Mouse (Mus musculus) adipose tissue, adult 10 weeks (tissue): Measurements from ENCODE around the gene Rims1. TPM values are rescaled to one million over a fixed set of nuclear protein-coding genes. Genes with fewer than 3 reads are reported as not detected.

Source experiments
- polyA plus RNA-seq: library from polyadenylated mRNA; stranded (reverse); fragments of 350-450 nt; fragmentation: Illumina TruSeq; extraction: RNeasy Lipid Tissue Mini Kit (QIAGEN cat#74804); gene quantifications from one replicate; pipeline ENCODE4 v1.2.3, GENCODE M21; 2014; ENCODE audit warnings: low read depth, low replicate concordance

Gene Rims1
- polyA plus RNA-seq = not detected

GRCm38 (mm10) chr1:22805726-22806625 is at the start of gene Rims1:
Gene Rims1, minus strand, starts transcription at chr1:22805994.

